Mouse (Mus musculus): Measurements from ENCODE around the gene Mbd4. TPM values are rescaled to one million over a fixed set of nuclear protein-coding genes. Genes with fewer than 3 reads are reported as not detected.

Mbd4 gene
- polyA plus RNA-seq (2012), result 1.3 and 1.6 TPM in 2 replicates

GRCm38 (mm10) chr6:115853091-115853813, at the start of gene Mbd4, which contains the start of gene Ift122:
Gene Mbd4, minus strand, starts transcription at chr6:115853371.
Gene Ift122, plus strand, starts transcription at chr6:115853470.

DNA sequence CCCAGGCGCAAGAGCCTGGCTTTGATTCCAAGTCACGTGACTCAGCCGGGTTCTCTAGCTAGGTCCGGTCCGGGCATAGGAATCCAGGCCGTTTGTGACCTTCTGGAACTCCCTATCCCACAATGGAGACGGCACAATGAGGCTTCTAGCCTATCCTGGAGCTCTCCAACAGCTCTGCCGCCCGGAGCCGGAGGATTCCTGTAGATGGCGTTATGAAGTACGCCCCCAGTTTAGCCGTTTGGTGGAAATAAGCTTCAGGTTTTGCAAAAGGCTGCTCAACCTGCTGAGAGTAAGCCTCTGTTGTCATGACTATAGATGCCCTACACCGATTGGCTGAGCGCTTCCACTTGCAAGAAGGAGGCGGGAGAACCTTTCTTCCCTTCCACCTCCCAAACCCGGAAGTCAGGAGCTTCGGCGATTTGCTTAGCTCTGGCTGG, 15.0 kb downstream of the Mbd4 start, which contains the start of gene Efcab12:
Gene Efcab12 (minus strand): TSS at position 252 of the 437 bp plus-strand sequence.

GRCm38 (mm10) chr6:115808488-115809231, 44.5 kb downstream of the Mbd4 start, which contains the start of gene Rpl32:
Gene Rpl32, minus strand, starts transcription at chr6:115808747.

Other genes with a start within 250 kb of the Mbd4 start
- gene Raf1, start 176.7 kb downstream of the Mbd4 start, polyA plus RNA-seq (2012), result 26.3 and 28.4 TPM in 2 replicates
- gene Tmem40, start 91.0 kb downstream of the Mbd4 start, polyA plus RNA-seq (2012), result 28.5 and 33.2 TPM in 2 replicates
- gene Cand2, start 78.8 kb downstream of the Mbd4 start, polyA plus RNA-seq (2012), result 4.6 and 5.8 TPM in 2 replicates
- 440 and 460 TPM in 2 replicates for gene Rpl32, start 44.6 kb downstream of the Mbd4 start, polyA plus RNA-seq (2012)
- gene Efcab12, start 15.0 kb downstream of the Mbd4 start, polyA plus RNA-seq (2012), result 0.04 TPM in 1 of 2 replicates, not detected in the other
- 1.4 and 2.3 TPM in 2 replicates for gene Ift122, start 99 bp upstream of the Mbd4 start, polyA plus RNA-seq (2012)
- 0.26 TPM in 1 of 2 replicates, not detected in the other for gene Rho, start 78.4 kb upstream of the Mbd4 start, polyA plus RNA-seq (2012)
- not detected in 2 replicates for gene H1foo, start 91.6 kb upstream of the Mbd4 start, polyA plus RNA-seq (2012)
- gene Plxnd1, start 141.6 kb upstream of the Mbd4 start, polyA plus RNA-seq (2012), result 30.4 and 43.2 TPM in 2 replicates

All from megakaryocyte-erythroid progenitor cell, adult 5 weeks (primary cell).